Mouse (Mus musculus) myocyte (in vitro differentiated cells): ENCODE measurements around the gene Lpin2.

Source experiments
- E2F4 ChIP-seq: IDR thresholded peaks from one replicate; pipeline ENCODE4 v1.6.1; 2011; ENCODE audit warnings: mild to moderate bottlenecking, control low read depth, moderate library complexity; ENCODE audit not compliant: insufficient read depth
- MAX ChIP-seq: IDR thresholded peaks from one replicate; pipeline ENCODE4 v1.6.1; 2011; ENCODE audit warnings: low read depth, mild to moderate bottlenecking, control low read depth
- POLR2A ChIP-seq: IDR thresholded peaks from one replicate; pipeline ENCODE4 v1.6.1; 2011; ENCODE audit warnings: low read depth, mild to moderate bottlenecking, control low read depth, moderate library complexity; ENCODE audit not compliant: insufficient read length
- SRF ChIP-seq: IDR thresholded peaks from one replicate; pipeline ENCODE4 v1.6.1; 2011; ENCODE audit warnings: low read depth; ENCODE audit not compliant: control insufficient read depth, insufficient read length
- TCF12 ChIP-seq: IDR thresholded peaks from one replicate; pipeline ENCODE4 v1.6.1; 2011; ENCODE audit warnings: mild to moderate bottlenecking, control low read depth; ENCODE audit not compliant: poor library complexity, insufficient read depth, severe bottlenecking
- TCF3 ChIP-seq: IDR thresholded peaks from one replicate; pipeline ENCODE4 v1.6.1; 2011; ENCODE audit warnings: low read depth, control low read depth; ENCODE audit not compliant: insufficient read length

- TF ChIP-seq MAX (no peak), TCF12 (no peak), POLR2A (no peak), E2F4 (no peak), SRF (no peak), TCF3 (no peak)
Observed at GRCm38 (mm10) chr17:71290486-71291410, 108.4 kb downstream of the Lpin2 start.
